Mouse (Mus musculus) gastrocnemius, postnatal 36 days (tissue): ENCODE data around the gene Rnf144a. TPM values are rescaled to one million over a fixed set of nuclear protein-coding genes. Genes with fewer than 3 reads are reported as not detected.

Experiments
- DNase-seq, 2 experiments: peaks; one replicate each; pipeline ENCODE4 v3.0.0; 2022
- intact Hi-C: fragments of 180-260 bp; cut with DNase I; formaldehyde crosslinking; loops from one replicate; pipeline ENCODE4 v1.15.1; 2025
- total RNA-seq, 2 experiments: library from RNA; stranded (reverse); gene quantifications; 2 replicates each; pipeline ENCODE4 v1.2.3; 2021

Gene Rnf144a
- total RNA-seq, 2 experiments from 2014 or later: 5.2 to 6.6 TPM

DNA sequence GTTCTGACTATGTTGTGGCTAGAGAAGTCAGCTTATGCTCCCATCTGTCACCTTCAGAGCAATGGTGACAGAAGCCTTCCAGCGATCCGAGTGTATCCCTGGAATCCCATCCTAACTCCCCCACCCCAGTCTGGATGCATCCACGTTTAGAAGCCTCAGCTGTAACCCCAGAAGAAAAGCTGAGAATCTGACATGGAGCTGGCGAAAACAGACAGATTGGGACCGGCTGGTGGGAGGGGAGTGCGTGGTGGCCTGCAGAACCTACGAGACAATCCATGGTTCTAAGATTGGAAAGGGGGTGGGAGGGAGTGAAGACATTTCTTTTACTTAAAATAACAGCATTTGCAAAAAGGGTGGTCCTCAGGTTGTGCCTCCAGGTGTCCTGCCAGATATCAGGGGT is 37.4 kb downstream of the Rnf144a start:
- intact Hi-C loops: no loop called here
- DNase-seq: no peak

DNA sequence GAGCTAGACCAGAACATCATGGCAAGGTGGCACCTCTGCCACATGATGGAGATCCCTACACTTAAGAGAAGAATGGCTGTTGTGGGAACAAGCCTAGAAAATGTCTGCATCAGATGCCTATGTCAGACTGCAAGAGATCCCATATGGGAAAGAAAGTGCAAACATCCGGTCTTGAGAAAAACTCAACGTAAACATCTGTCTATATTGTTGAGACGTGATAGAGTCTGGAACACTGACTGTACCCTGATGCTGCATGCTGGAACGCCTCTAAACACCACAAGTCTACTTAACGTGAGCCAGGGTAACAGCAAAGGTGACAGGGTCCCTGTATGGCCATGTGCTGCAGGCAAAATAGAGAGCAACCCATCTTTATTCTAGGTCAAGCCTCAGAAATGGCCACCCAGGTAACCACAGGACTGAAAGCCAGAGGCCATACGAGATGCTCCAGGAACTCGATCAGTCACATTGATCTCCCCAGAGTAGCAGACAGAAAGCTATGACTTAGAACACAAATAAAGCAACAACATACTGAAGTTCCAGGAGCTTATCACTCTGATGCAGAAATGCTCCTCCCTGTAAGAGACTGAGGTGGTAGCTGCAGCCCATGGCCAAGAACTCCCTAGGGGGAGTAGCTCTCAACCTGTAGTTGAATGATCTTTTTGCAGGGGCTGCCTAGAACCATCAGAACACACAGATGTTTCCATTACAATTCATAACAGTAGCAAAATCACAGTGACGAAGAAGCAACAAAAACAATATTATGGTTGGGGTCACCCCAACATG is 38.3 kb downstream of the Rnf144a start:
- no peak for DNase-seq
- intact Hi-C loops: no loop called here

DNA sequence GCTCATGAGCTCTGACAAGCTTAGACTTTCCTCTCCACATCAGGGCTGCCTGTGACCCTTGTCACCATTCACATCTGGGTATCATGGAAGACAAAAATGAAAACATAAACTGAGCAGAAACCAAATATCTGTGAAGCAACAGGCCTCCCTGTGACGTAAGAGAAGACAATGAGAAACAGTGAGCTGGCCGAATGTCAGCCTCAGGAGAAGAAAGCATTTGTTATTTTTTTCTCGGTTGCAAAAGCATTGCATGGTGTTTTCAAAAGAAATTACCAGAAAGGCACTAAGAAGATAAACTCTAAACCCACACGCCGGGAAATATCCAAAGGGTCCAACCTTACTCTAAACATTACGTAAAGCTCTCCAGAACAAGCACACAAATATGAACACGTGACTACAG is 41.3 kb downstream of the Rnf144a start:
- no peak for DNase-seq
- intact Hi-C loops: no loop called here

DNA sequence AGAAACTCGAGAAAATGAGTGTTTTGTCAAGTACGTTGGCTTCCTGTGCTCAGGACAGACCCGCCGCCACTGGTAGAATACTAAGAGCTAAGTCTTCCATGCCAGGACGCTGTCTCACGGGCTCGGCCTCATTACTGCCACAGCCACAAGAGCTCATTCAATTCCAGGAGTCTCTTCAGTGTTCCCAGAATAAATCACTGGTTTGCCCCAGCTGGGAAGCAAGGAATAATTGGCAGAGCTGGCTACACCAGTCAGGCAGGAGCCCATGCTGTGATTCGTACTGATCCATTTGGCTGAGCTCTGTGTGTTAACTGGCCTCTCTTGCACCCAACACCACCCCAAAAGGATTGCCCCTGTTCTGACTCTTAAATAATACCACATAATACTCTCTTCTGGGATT is 45.0 kb downstream of the Rnf144a start:
- no peak for DNase-seq

DNA sequence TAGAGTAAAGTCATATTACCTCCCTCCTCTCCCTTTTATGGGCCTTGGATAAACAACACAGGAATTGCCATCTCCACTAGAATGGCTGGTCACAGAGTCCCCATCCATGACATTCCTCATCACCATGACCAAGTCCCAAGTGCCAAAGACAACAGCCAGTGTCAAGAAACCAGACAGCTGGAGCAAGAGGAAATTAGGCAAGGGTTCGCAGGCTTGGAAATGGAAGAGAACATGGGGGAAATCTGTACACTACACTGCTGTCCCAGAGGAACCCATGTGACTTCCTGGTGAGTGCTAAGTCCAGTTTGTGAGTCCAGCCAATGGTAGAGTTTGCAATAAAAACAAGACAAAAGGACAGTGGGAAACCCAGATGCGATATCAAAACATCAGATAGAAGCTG is 47.7 kb downstream of the Rnf144a start:
- intact Hi-C loops: no loop called here

More for the DNA sequence above, 45.0 kb downstream of the Rnf144a start:
- intact Hi-C loops: no loop called here

DNA sequence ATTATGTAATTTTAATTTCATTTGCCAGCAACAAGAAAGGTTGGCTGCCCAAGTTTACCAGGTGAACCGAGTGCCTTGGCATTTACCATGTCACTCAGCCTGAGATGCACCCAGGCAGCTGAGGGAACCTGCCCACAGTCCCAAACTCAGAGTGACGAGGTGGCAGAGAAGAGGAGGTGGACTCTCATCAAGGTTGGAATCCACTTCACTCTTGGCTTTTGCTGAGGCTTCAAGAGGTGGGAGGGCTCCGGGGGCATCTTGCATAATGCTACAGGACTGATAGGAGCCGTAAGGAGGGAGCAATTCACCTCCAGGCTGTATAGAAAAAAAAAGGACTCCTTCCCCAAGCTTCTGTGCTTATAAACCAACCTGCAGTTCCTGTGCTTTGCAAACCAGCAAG is 48.7 kb downstream of the Rnf144a start:
- intact Hi-C loops: no loop called here
- no peak for DNase-seq

More for the DNA sequence above, 47.7 kb downstream of the Rnf144a start:
- DNase-seq: no peak

DNA sequence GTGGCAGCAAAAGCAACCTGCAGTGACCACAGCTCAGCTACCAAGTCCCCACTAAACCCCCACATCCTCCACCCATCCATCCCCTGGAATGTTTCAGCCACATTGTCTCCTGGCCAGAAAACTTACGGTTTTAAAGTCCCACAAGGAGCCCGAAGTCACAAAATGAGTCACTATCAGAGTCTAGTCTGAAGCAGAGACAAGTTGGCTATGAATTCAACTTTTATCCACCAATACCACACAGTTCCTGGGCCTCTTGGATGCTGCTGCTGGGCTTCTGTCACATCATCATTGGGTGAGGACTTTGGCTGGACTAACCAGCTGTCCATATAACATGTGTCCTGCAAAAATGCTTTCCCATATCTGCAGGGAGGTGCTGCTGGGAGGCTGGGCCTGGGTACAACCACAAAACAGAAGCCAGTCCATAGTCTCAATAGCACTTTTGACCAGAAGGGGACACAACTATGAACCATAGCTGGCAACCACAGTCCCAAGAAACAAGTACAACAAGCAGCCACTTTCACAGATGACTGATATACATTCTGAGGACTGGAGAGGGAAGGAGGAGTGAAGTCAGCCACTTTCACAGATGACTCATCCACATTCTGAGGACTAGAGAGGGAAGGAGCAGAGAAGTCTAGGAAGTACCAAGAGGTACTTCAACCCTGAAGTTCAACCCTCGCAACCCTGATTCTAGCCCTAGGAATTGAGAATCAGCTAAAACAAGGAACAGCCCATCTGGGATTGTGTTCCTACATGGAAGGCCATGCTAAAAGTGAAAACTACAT is 49.3 kb downstream of the Rnf144a start:
- DNase-seq: no peak
- intact Hi-C loops: no loop called here

DNA sequence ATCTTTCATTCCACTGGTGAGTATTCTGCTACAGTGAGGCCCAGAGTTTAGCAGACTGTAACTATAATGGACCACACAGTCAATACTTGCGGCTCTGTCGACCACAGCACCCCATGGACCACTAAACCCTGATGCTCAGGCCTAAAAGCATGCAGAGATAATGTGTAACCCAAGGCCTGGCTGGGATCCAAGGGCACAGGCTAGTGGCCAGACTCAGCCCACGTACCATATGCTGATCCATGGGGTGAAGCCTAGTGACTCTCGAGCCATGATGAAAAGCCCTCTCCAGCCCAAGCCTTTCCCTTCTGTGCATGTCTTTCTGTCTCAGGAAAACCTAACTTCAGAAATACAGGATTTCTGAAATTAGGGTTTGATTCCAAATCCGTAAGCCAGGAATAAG is 50.2 kb downstream of the Rnf144a start:
- intact Hi-C loops: no loop called here
- no peak for DNase-seq

DNA sequence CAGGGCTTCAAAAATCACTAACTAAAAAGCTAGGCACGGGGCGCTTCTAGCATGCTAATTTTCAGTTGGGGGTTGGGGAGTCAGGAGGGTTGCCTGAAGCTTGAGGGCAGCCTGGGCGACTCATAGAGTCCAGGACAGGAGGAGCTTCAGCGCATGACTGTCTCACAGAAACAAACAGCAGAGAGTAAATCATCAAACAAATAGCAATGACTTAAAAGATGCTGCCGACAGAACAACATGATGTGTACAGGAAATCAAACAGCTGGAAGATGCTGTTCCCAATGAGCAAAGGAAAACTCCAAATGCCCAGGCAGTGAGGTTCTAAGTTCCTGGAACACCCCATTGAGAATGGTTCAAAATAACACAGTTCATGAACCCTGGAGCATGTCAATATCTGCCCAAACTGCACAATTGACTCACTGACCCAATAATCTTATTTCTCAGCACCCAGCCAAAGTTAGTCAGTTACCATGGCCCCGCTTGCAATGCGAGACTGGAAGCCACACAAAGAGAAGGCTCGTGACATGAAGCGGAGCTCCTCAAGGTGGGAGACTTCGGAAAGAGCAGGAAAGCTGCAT is 54.0 kb downstream of the Rnf144a start:
- intact Hi-C loops: no loop called here

DNA sequence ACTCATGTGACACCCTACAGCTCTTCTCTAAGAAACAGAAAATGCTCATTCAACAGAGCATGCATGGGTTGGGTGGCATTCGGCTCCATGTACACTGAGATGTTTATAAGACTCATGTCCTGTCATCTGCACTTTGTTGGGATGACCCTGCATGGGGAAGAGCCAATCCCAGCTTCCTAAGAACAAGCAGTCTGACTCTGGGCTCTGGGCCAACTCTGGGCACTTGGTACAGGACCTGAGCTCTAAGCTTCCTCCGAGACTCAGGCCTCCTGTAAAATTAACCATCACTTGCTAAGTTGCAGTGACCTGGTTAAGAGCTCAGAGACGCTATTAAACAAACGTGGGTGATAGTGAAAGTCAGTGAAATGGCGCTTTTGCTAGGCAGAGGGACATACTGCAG is 55.2 kb downstream of the Rnf144a start:
- peak in 1 of 2 experiments; percentile 11 for DNase-seq
- intact Hi-C loops: no loop called here

More for the DNA sequence above, 54.0 kb downstream of the Rnf144a start:
- no peak for DNase-seq

DNA sequence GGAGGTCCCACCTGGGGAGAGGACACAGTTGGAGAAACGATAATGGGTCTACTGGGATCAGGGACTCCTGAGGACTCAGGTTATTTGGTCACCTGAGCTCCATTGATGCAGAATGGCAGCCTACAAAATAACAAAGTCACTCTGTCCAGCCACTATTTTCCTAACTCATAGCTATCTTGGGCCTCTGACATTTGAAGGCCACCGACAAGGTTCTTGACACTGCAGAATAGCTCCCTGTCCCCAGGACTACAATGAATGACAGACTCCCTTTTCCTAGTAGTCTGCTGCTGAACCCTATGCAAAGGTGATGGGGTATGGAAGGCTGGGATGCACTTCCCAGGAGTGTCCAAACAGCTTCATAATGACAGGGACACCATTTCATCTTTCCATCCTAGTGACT is 55.8 kb downstream of the Rnf144a start:
- no peak for DNase-seq
- intact Hi-C loops: no loop called here

DNA sequence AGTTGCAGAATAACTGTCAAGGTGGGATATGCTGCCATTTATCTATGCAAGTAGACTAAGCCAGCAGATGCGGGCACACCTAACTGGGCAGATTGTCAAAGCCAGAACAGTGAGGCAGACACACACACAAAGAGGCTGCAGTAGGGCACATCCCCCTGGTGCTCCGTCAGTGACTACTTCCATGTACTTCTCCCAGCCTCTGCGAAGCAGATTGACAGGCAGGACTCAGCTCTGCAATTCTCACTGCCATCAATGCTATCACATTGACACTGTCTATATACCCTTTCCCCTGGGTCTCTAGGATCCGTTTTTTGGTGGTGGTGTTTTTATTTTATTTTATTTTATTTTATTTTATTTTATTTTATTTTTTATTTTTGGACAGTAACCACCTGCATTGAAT is 57.8 kb downstream of the Rnf144a start:
- intact Hi-C loops: no loop called here
- DNase-seq: no peak

DNA sequence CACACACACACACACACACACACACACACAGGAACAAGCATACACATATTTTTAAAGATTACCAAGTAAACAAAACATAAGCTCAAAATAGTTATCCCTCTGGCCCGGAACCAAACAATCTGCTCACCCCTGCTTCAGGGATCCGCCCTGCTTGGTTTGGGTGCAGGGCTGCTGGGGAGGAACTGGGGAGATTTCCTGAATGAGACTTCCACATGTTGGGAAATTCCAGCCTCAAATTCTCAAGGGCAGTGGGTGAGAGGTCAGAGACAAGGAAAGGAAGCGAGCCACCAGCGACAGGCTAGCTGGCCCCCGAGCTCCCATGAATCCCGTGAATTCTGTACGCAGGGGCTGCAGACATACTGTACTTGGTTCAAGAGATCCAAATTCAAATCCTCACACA is 58.9 kb downstream of the Rnf144a start:
- peak in 1 of 2 experiments; percentile 48 for DNase-seq
- intact Hi-C loops: no loop called here

DNA sequence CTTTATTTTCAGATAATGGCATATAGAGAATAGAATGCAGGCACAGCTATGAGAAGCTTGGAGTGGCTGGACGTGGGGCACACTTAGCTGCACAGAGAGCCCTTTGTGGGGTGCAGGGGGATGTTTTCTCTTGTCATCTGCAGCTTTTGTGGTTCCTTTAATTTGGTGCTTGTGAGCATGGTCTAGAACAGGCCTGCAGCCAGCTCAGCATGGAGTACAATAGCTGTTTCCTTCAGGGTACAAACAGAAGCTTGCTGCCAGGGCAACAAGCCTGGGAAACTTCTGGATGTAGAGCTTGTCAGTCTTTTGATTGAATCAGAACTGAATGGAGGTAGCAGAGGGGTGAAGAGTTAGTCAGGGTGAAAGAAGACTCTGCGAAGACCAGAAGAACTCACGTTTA is 63.7 kb downstream of the Rnf144a start:
- intact Hi-C loops: no loop called here
- no peak for DNase-seq

DNA sequence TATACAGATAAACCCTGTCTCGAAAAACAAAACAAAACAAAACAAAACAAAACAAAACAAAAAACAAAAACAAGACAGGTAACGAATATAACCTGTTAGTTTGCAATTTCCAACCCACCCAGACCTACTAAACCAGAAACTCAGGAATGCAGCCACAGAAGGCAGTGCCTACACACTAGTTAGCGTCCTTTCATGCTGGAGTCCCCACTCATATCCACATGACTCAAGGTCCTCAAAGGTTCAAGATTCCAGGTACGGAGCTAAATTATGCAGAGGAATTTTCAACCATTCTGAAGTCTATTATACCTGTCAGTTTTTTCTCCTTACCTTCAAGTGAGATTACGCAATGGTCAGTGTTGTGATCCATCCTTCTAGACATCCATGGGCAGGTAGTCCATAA is 70.6 kb downstream of the Rnf144a start:
- intact Hi-C loops: no loop called here
- no peak for DNase-seq

DNA sequence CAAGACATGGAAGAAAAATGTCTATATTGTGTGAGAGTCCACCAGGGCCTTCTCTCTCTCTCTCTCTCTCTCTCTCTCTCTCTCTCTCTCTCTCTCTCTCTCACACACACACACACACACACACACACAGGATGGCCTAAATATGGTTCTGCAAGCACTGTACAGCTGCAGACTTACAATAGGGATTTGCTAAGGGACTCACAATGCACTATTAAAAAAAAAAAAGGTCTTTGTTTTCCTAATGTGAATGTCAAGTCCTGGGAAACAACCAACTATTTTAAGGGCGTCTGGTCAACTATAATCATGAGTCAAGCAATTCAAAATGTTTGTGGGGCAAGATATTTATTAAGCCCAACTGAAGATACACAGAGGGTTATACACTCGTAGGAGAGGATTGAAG is 71.9 kb downstream of the Rnf144a start:
- DNase-seq: no peak
- intact Hi-C loops: no loop called here

DNA sequence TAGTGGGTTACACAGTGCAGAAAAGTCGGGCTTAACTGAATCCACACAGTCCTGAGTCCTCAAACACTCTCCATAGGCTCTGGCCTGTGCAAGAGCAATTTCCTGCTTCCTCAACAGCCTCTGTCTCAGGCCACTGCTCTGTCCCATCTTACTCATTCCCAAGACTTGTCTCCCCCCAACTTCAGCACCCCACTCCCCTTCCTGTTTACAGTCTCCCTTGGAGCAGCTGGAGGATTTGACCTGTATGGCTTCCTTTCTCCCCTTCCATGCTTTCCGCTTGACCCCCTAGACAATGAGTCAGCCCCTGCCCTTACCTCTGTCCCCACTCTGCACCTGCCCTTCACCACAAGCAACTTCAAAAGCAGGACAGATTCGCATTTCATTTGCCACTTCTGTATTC is 72.4 kb downstream of the Rnf144a start:
- no peak for DNase-seq
- intact Hi-C loops: no loop called here

DNA sequence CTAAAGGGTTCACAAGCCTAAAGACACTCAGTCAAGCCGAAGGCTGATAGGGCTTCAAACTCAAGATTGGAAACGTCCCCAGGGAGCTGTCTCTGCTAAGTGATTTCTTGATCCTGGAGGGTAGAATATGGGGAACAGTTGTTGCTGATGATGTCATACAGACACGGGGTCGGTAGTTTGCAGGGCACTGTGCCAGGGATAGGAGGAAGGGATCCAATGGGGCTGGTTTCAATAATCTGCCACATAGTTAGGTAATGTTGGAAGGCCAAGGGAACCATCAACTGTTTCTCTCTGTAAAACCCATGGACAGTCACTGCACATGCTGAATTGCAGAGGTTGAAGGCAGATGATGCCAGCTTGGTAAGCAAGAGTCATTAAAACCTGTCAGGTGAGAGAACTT is 73.0 kb downstream of the Rnf144a start:
- DNase-seq: no peak
- intact Hi-C loops: no loop called here

DNA sequence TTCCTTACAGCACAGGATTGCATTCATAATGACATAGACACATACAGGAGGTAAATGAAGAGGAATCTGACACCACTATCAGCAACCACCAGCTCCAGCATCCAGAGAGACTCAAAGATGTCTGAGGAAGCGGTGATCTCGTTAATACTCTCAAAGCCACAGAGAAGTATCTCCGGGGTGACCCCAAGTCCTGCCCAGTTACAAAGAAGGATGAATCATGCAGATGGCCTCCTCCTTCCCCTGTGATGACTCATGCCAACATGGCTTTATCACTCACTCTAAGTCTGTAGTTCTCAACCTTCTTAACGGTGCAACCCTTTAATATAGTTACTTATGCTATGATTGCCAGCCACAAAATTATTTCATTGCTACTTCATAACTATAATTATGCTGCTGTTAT is 74.4 kb downstream of the Rnf144a start:
- DNase-seq: no peak
- intact Hi-C loops: no loop called here

DNA sequence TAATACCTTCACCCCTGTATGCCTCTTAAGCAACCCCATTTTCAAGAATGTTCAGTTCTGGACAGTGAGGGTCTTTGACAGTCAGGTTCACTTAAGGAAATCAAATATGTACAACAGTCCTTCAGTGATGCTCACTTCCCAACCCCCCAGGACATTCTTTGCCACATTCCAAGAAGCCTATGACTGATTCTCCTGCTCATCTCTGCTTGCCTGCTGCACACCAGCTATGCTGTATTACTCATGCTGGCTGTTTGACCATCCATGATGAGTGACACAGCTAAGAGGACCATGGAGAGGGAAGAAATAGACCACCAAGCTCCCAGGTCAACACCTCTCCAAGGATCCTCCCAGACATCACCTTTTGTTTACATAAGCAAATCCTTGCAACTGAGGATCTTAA is 75.2 kb downstream of the Rnf144a start:
- DNase-seq: no peak
- intact Hi-C loops: no loop called here

DNA sequence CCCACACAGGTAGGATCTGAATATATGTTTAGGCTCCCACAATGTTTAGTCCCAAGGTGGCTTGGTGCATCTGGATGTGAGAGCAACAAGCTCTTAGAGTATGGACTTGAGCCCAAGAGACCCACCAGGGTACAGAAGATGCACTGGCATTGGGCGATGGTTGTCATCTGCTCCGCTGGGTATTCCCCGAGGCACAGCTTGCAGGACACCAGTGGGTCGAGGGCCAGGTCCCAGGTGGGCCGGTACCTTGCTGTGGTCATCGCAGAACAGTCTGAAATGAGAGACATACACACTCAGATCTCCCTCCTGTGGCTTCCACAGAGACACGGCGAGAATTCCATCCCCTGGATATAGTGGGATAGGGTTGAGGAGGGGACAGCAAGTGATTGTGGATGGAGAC is 75.9 kb downstream of the Rnf144a start:
- no peak for DNase-seq
- intact Hi-C loops: no loop called here

DNA sequence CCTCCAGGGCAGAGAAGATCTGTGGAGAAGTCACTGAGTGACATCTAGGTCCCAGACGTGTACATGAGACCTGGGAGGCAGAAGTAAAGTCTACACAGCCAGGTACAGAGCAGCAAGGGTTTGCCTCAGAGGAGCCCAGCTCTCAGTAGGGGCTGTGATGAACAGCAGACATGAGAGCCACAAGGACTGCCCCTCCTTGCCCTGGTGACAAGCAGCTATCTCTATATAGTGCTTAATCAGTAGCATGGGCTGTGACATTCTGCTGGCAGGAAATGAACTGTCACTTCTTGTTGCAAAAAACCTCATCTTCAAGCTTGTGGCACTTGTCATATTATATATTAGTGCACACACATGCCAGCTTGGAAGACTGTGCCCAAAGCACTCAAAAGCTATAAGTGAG is 81.4 kb downstream of the Rnf144a start:
- intact Hi-C loops: loop anchor here (5.0 kb wide), 1 partner anchor 64 kb away; no protein-coding TSS in a partner anchor
- DNase-seq: no peak
